ENCODE assay signal across 13 mouse cellular contexts in the genomic region with DNA sequence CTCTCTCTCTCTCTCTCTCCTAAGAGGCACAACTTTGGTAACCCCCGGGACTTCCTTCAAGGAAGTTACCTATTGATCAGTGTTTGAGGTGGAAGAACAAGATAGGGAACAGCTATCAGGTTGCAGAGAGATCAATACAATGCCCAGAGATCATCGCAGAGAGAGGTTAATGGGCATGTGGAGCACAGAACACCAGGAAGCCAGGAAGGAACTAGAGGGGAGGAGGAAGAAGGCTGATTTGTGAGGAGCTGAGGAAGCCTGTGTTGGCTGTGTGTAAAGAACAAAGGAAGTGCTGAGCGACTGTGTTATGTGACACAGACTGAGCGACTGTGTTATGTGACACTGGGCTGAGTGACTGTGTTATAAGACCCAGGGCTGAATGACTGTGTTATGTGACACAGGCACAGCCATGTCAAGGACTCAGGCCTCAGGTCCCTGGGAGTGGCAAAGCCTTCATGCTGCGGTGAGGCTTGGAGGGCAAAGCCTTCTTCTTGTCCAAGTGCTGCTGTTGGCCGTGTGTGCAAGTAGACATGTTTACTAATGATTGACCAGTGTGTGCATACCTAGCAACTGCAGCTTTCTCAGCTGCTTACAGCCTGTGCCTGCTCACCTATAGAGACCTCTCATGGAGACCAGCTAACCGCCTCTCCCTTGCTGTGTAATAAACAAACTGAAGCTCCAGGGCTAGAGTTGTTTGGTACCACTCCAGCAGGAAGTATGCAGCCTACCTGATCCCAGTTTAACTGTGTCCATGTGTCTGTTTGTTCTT.
A peak's percentile ranks its signal among the peaks of the same experiment; 100 is the strongest.
DNase-seq lines count a peak whose midpoint lies in the region; ATAC-seq and TF ChIP-seq lines count a peak whose summit lies in the region.
"Had no signal": no experiment of that assay in that cellular context is flagged by ENCODE, and none has a peak within 500 bp of the region (broad histone marks: within the 10 kb centered on the region; RNA-seq: fewer than 3 reads in every experiment).

No protein-coding gene starts in this region.

- H3K4me3 ChIP-seq in hindbrain, embryonic 10.5 days, result no peak overlapping the region
- H3K4me3 ChIP-seq in hindbrain, embryonic 11.5 days (ENCODE audit: low read depth, low read length), result no peak overlapping the region
- no peak overlapping the region for H3K4me3 ChIP-seq in lung, embryonic 16.5 days (ENCODE audit: low read length)
- no peak overlapping the region for H3K4me3 ChIP-seq in lung, adult 2 months (replicated peaks; ENCODE audit: extremely low read depth, low read depth, low read length)
- no peak overlapping the region for H3K4me3 ChIP-seq in intestine, postnatal 0 days (ENCODE audit: low read depth, low read length)
- H3K4me3 ChIP-seq in stomach, embryonic 16.5 days (replicated peaks; ENCODE audit: low read length), result no peak overlapping the region
- H3K4me3 ChIP-seq: erythroblast, embryonic 14.5 days; midbrain, embryonic 10.5 days had no signal

- no peak for TF ChIP-seq CTCF in lung, adult 2 months (IDR thresholded peaks at IDR 0.05; ENCODE audit: insufficient read depth, low read length)
- no peak for TF ChIP-seq CTCF in intestine, postnatal 0 days (IDR thresholded peaks at IDR 0.05; ENCODE audit: low read depth)

- H3K27me3 ChIP-seq in hindbrain, embryonic 10.5 days (ENCODE audit: insufficient read depth, poor library complexity, severe bottlenecking), result no peaks in the 10 kb centered on the region
- no peaks in the 10 kb centered on the region for H3K27me3 ChIP-seq in hindbrain, embryonic 11.5 days (ENCODE audit: control insufficient read depth, insufficient read depth, low read length)
- no peaks in the 10 kb centered on the region for H3K27me3 ChIP-seq in lung, embryonic 16.5 days (ENCODE audit: control insufficient read depth, insufficient read depth, low read depth, low read length)
- no peaks in the 10 kb centered on the region for H3K27me3 ChIP-seq in intestine, postnatal 0 days (replicated peaks; ENCODE audit: control insufficient read depth, insufficient read depth, low read length)
- no peaks in the 10 kb centered on the region for H3K27me3 ChIP-seq in stomach, embryonic 16.5 days (ENCODE audit: control insufficient read depth, insufficient read depth, low read length)

- H3K4me1 ChIP-seq in hindbrain, embryonic 10.5 days (replicated peaks), result peaks cover 9% of the 10 kb centered on the region
- no peaks in the 10 kb centered on the region for H3K4me1 ChIP-seq in hindbrain, embryonic 11.5 days (replicated peaks; ENCODE audit: control insufficient read depth, insufficient read depth, low read length)
- H3K4me1 ChIP-seq in lung, embryonic 16.5 days (replicated peaks; ENCODE audit: control insufficient read depth, insufficient read depth, low read length), result peaks cover 11% of the 10 kb centered on the region
- H3K4me1 ChIP-seq in lung, adult 2 months (ENCODE audit: control insufficient read depth, insufficient read depth, low read length), result no peaks in the 10 kb centered on the region
- H3K4me1 ChIP-seq in intestine, postnatal 0 days (replicated peaks; ENCODE audit: control insufficient read depth, insufficient read depth, low read length), result 0 out of 2 replicates have a peak, but pooled peaks cover 2% of the 10 kb centered on the region
- H3K4me1 ChIP-seq in stomach, embryonic 16.5 days (ENCODE audit: control insufficient read depth, insufficient read depth, low read length), result no peaks in the 10 kb centered on the region; the same call in 1 of the 2 replicates
- H3K4me1 ChIP-seq: midbrain, embryonic 10.5 days had no signal

- WGBS in hindbrain, embryonic 10.5 days, result 65% methylated on average over 7 of the region's 7 CpGs
- WGBS in hindbrain, embryonic 11.5 days, result 69% methylated on average over 7 of the region's 7 CpGs
- WGBS in lung, embryonic 16.5 days, result 28% methylated on average over 7 of the region's 7 CpGs
- whole genome bisulfite sequencing in lung, adult 2 months, result 38% methylated on average over 7 of the region's 7 CpGs
- WGBS in intestine, postnatal 0 days, result 39% methylated on average over 7 of the region's 7 CpGs
- 51% methylated on average over 7 of the region's 7 CpGs for WGBS in stomach, embryonic 16.5 days

- no peak overlapping the region for H3K4me2 ChIP-seq in hindbrain, embryonic 11.5 days (replicated peaks; ENCODE audit: low read depth, low read length)
- no peak overlapping the region for H3K4me2 ChIP-seq in lung, embryonic 16.5 days (ENCODE audit: low read depth, low read length)
- H3K4me2 ChIP-seq in intestine, postnatal 0 days (replicated peaks; ENCODE audit: low read depth), result no peak overlapping the region
- no peak overlapping the region for H3K4me2 ChIP-seq in stomach, embryonic 16.5 days (ENCODE audit: low read depth, low read length)

- intact Hi-C loops in left cerebral cortex, postnatal 25 days (cut with DNase I), result no loop called here

- peak overlapping the region; percentile 37; the same call in 1 of the 2 replicates for H3K27ac ChIP-seq in hindbrain, embryonic 10.5 days
- no peak overlapping the region for H3K27ac ChIP-seq in hindbrain, embryonic 11.5 days (ENCODE audit: low read depth, low read length)
- H3K27ac ChIP-seq in lung, embryonic 16.5 days (ENCODE audit: low read length), result no peak overlapping the region
- H3K27ac ChIP-seq in intestine, postnatal 0 days (ENCODE audit: low read depth, low read length), result no peak overlapping the region
- no peak overlapping the region for H3K27ac ChIP-seq in stomach, embryonic 16.5 days (ENCODE audit: low read length)
- H3K27ac ChIP-seq: midbrain, embryonic 10.5 days had no signal

- no peak for TF ChIP-seq POLR2A in lung, adult 2 months (IDR thresholded peaks at IDR 0.05; ENCODE audit: borderline replicate concordance, extremely low read depth, low read depth, low read length)

- no peaks in the 10 kb centered on the region for H3K36me3 ChIP-seq in hindbrain, embryonic 10.5 days
- H3K36me3 ChIP-seq in hindbrain, embryonic 11.5 days (ENCODE audit: control insufficient read depth, insufficient read depth, low read length), result no peaks in the 10 kb centered on the region
- no peaks in the 10 kb centered on the region for H3K36me3 ChIP-seq in lung, embryonic 16.5 days (ENCODE audit: control insufficient read depth, insufficient read depth, low read length)
- no peaks in the 10 kb centered on the region for H3K36me3 ChIP-seq in intestine, postnatal 0 days (ENCODE audit: control insufficient read depth, insufficient read depth)
- no peaks in the 10 kb centered on the region for H3K36me3 ChIP-seq in stomach, embryonic 16.5 days (ENCODE audit: control insufficient read depth, insufficient read depth, low read length)
- H3K36me3 ChIP-seq: midbrain, embryonic 10.5 days had no signal

- no peak overlapping the region for H3K9ac ChIP-seq in hindbrain, embryonic 11.5 days (ENCODE audit: low read depth, low read length)
- H3K9ac ChIP-seq in lung, embryonic 16.5 days (ENCODE audit: low read length), result no peak overlapping the region
- H3K9ac ChIP-seq in intestine, postnatal 0 days (ENCODE audit: low read depth, low read length), result no peak overlapping the region
- no peak overlapping the region for H3K9ac ChIP-seq in stomach, embryonic 16.5 days (ENCODE audit: low read length)

- ATAC-seq in hindbrain, embryonic 11.5 days (ENCODE audit: low FRiP score), result no peak
- peak; percentile 54 for ATAC-seq in lung, embryonic 16.5 days (ENCODE audit: low read depth)
- ATAC-seq in intestine, postnatal 0 days, result peak; percentile 43; the same call in 1 of the 2 replicates
- ATAC-seq in stomach, embryonic 16.5 days (ENCODE audit: insufficient read depth, low FRiP score), result 0 out of 2 replicates have a peak, but pooled peaks have one; percentile 50
- ATAC-seq in CD4-positive, CD25-positive, alpha-beta regulatory T cell, adult 4 months, result no peak

- no peaks in the 10 kb centered on the region for H3K9me3 ChIP-seq in hindbrain, embryonic 10.5 days
- H3K9me3 ChIP-seq in hindbrain, embryonic 11.5 days (ENCODE audit: control insufficient read depth, low read length), result no peaks in the 10 kb centered on the region
- no peaks in the 10 kb centered on the region for H3K9me3 ChIP-seq in lung, embryonic 16.5 days (ENCODE audit: control insufficient read depth, low read length)
- H3K9me3 ChIP-seq in intestine, postnatal 0 days (ENCODE audit: control insufficient read depth), result no peaks in the 10 kb centered on the region
- H3K9me3 ChIP-seq in stomach, embryonic 16.5 days (replicated peaks; ENCODE audit: control insufficient read depth, low read length), result no peaks in the 10 kb centered on the region
- H3K9me3 ChIP-seq: midbrain, embryonic 10.5 days had no signal

- DNase-seq in hindbrain, embryonic 10.5 days (ENCODE audit: low spot score), result no peak
- no peak for DNase-seq in hindbrain, embryonic 11.5 days (ENCODE audit: low spot score)
- DNase-seq in lung, adult 2 months, result no peak
- no peak for DNase-seq in left cerebral cortex, postnatal 25 days (ENCODE audit: low spot score in 2 of 2)
- DNase-seq: cerebellum, adult 9-11 months; heart, adult 11 months; thymus, postnatal 36 days had no signal

Comparison
In these comparisons a context has a peak if more than half of its experiments do, and no peak if none do; other contexts are left out.
1. ATAC-seq: peak in lung, embryonic 16.5 days (single experiment), intestine, postnatal 0 days (single experiment) and stomach, embryonic 16.5 days (single experiment); none in hindbrain, embryonic 11.5 days (single experiment) and CD4-positive, CD25-positive, alpha-beta regulatory T cell, adult 4 months (single experiment).